Mouse (Mus musculus) urinary bladder, postnatal 10 days (tissue): ENCODE measurements around the gene Tmem247.
A peak's percentile ranks its signal among the peaks of the same experiment; 100 is the strongest.

Source experiments
- DNase-seq: peaks from one replicate; pipeline ENCODE4 v3.0.0; 2022; ENCODE audit warnings: low spot score

Gene Tmem247

GRCm38 (mm10) chr17:86917048-86917447 is at the start of gene Tmem247:
TSS of gene Tmem247 (plus strand) at chr17:86917348.
- no peak for DNase-seq

- DNase-seq: no peak
These were observed 46.6 kb upstream of the Tmem247 start for GRCm38 (mm10) chr17:86870586-86870985.

GRCm38 (mm10) chr17:86872643-86873042 is 44.5 kb upstream of the Tmem247 start:
- no peak for DNase-seq

GRCm38 (mm10) chr17:86876940-86877339 is 40.2 kb upstream of the Tmem247 start:
- no peak for DNase-seq

GRCm38 (mm10) chr17:86877747-86878146 is 39.4 kb upstream of the Tmem247 start:
- DNase-seq: no peak

GRCm38 (mm10) chr17:86880056-86880455 is 37.1 kb upstream of the Tmem247 start:
- no peak for DNase-seq

GRCm38 (mm10) chr17:86880461-86881044 is 36.6 kb upstream of the Tmem247 start:
- no peak for DNase-seq

- DNase-seq: no peak
These were observed 22.0 kb upstream of the Tmem247 start for GRCm38 (mm10) chr17:86895191-86895590.

- no peak for DNase-seq
These were observed 19.5 kb upstream of the Tmem247 start for GRCm38 (mm10) chr17:86897486-86898165.

- no peak for DNase-seq
These were observed 17.3 kb upstream of the Tmem247 start for GRCm38 (mm10) chr17:86899821-86900220.

GRCm38 (mm10) chr17:86900564-86900963 is 16.6 kb upstream of the Tmem247 start:
- no peak for DNase-seq

- no peak for DNase-seq
These were observed 14.6 kb upstream of the Tmem247 start for GRCm38 (mm10) chr17:86902399-86903067.

- no peak for DNase-seq
These were observed 13.6 kb upstream of the Tmem247 start for GRCm38 (mm10) chr17:86903596-86903995.

GRCm38 (mm10) chr17:86904206-86904605 is 12.9 kb upstream of the Tmem247 start:
- no peak for DNase-seq

- DNase-seq: no peak
These were observed 11.6 kb upstream of the Tmem247 start for GRCm38 (mm10) chr17:86905297-86906135.

GRCm38 (mm10) chr17:86906136-86906461 is 11.0 kb upstream of the Tmem247 start:
- DNase-seq: peak; percentile 51

- no peak for DNase-seq
These were observed 10.5 kb upstream of the Tmem247 start for GRCm38 (mm10) chr17:86906601-86907000.

GRCm38 (mm10) chr17:86907092-86907491 is 10.1 kb upstream of the Tmem247 start:
- no peak for DNase-seq

GRCm38 (mm10) chr17:86908316-86908715 is 8.8 kb upstream of the Tmem247 start:
- DNase-seq: no peak

GRCm38 (mm10) chr17:86909733-86910495 is 7.2 kb upstream of the Tmem247 start:
- DNase-seq: no peak

- DNase-seq: no peak
These were observed 5.9 kb upstream of the Tmem247 start for GRCm38 (mm10) chr17:86911261-86911660.
